Mouse (Mus musculus) A20 (cell line): ENCODE results near the gene Ccdc171.
"Not testable (repeated sequence)": the region's sequence is repeated elsewhere in the genome, so short reads cannot be mapped to it uniquely, and the experiment has no call there.

Source experiments
- DNase-seq: peaks from one replicate; pipeline ENCODE4 v3.0.0-alpha.2; 2011; ENCODE audit warnings: low read depth, low spot score

Ccdc171 gene

GRCm38 (mm10) chr4:83524843-83525689 is at the start of gene Ccdc171:
Gene Ccdc171 (plus strand): TSS chr4:83525545.
- DNase-seq, result peak; percentile 98

- no peak for DNase-seq
Measured at GRCm38 (mm10) chr4:83485250-83485649, 40.1 kb upstream of the Ccdc171 start.

- DNase-seq, result peak; percentile 94
Measured at GRCm38 (mm10) chr4:83485735-83486116, 39.6 kb upstream of the Ccdc171 start.

- peak; percentile 96 for DNase-seq
Measured at GRCm38 (mm10) chr4:83486117-83486901, 39.0 kb upstream of the Ccdc171 start, which contains the start of gene Psip1. Gene Psip1 (minus strand): TSS chr4:83486459.

GRCm38 (mm10) chr4:83489121-83489520 is 36.2 kb upstream of the Ccdc171 start:
- DNase-seq, result peak; percentile 48

GRCm38 (mm10) chr4:83493112-83493511 is 32.2 kb upstream of the Ccdc171 start:
- peak; percentile 62 for DNase-seq

- DNase-seq, result not testable (repeated sequence)
Measured at GRCm38 (mm10) chr4:83497013-83497412, 28.3 kb upstream of the Ccdc171 start.

- DNase-seq, result no peak
Measured at GRCm38 (mm10) chr4:83500154-83501036, 24.9 kb upstream of the Ccdc171 start.

- DNase-seq, result no peak
Measured at GRCm38 (mm10) chr4:83501037-83501430, 24.3 kb upstream of the Ccdc171 start.

GRCm38 (mm10) chr4:83509600-83509999 is 15.7 kb upstream of the Ccdc171 start:
- DNase-seq, result no peak

GRCm38 (mm10) chr4:83511083-83511482 is 14.3 kb upstream of the Ccdc171 start:
- DNase-seq, result no peak

GRCm38 (mm10) chr4:83512217-83512616 is 13.1 kb upstream of the Ccdc171 start:
- peak; percentile 68 for DNase-seq

- DNase-seq, result peak; percentile 75
Measured at GRCm38 (mm10) chr4:83512644-83513043, 12.7 kb upstream of the Ccdc171 start.

- DNase-seq, result no peak
Measured at GRCm38 (mm10) chr4:83514183-83514582, 11.2 kb upstream of the Ccdc171 start.

GRCm38 (mm10) chr4:83514976-83515669 is 10.2 kb upstream of the Ccdc171 start:
- peak; percentile 68 for DNase-seq

GRCm38 (mm10) chr4:83516144-83516543 is 9.2 kb upstream of the Ccdc171 start:
- not testable (repeated sequence) for DNase-seq

- no peak for DNase-seq
Measured at GRCm38 (mm10) chr4:83519148-83519547, 6.2 kb upstream of the Ccdc171 start.

GRCm38 (mm10) chr4:83519807-83520206 is 5.5 kb upstream of the Ccdc171 start:
- no peak for DNase-seq

- DNase-seq, result peak; percentile 61
Measured at GRCm38 (mm10) chr4:83520308-83520707, 5.0 kb upstream of the Ccdc171 start.

GRCm38 (mm10) chr4:83522066-83522465 is 3.3 kb upstream of the Ccdc171 start:
- DNase-seq, result no peak

GRCm38 (mm10) chr4:83524456-83524842 is 896 bp upstream of the Ccdc171 start:
- no peak for DNase-seq
